Mouse (Mus musculus) bone marrow, adult 2 months (tissue): ENCODE measurements around the gene Tcf25.

Experiments
- CTCF ChIP-seq: fragments of 200-500 bp; IDR thresholded peaks from 2 replicates; pipeline ENCODE4 v1.5.1; 2011; ENCODE audit warnings: low read length, control low read depth; ENCODE audit not compliant: control insufficient read depth, insufficient read depth
- POLR2A ChIP-seq: fragments of 200-500 bp; IDR thresholded peaks from 2 replicates; pipeline ENCODE4 v1.6.1; 2011; ENCODE audit warnings: low read depth, mild to moderate bottlenecking, control low read depth, low read length, borderline replicate concordance; ENCODE audit not compliant: control insufficient read depth

DNA sequence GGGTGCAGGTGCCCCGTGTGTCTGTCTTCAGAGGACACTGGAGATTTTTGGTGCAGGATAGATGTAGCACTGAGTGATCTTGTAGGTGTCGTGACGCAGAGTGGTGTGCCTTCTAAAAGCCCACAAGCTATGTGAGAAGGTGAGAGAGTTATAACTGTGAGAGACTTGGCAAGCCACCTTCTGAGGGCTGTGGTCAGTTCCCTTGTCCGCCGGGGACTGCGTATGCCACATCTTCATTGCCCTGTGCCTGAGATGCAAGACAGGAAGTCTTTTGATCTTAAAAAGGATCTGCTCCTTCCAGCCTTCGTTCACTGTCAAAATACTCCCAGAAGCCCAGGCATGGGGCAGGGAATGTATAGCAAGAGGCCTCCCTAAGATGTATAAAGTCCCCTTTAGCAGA is 30.6 kb upstream of the Tcf25 start:
- TF ChIP-seq CTCF: no peak
- no peak for TF ChIP-seq POLR2A
